Mouse (Mus musculus): ENCODE measurements around the gene Fam234b. TPM values are rescaled to one million over a fixed set of nuclear protein-coding genes. Genes with fewer than 3 reads are reported as not detected.

Gene Fam234b
- polyA plus RNA-seq (2012; ENCODE audit: low replicate concordance), result 9.9 and 13.6 TPM in 2 replicates

GRCm38 (mm10) chr6:135197921-135198532 lies at the start of gene Fam234b, which contains the start of gene Hebp1:
Gene Fam234b, plus strand, starts transcription at chr6:135197977.
Gene Hebp1, minus strand, starts transcription at chr6:135198022.

DNA sequence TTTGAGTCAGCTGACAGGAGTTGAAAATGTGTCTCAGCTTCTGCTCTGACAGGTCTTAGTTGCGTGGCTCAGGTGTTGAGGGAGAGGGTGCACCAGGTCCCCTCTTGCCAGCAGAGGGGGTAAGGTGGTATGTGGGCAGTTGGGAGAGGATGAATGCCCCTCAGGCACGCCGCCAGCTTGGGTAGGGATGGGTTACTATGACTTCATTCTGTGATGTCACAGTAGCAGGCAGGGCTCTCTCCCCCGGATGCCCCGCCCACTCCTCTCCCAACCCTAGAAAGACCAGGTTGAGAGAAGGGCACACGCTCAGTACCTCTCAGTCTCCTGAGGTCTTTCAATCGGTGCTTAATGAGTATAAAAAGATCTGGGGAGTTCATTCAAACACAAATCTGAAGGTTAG lies 56.4 kb downstream of the Fam234b start, which contains the start of gene Gsg1:
Gsg1 (minus strand) TSS at position 199 of the 400 bp plus-strand sequence.

Other genes with a start within 250 kb of the Fam234b start
- gene Apold1, start 216.3 kb upstream of the Fam234b start, polyA plus RNA-seq (2012; ENCODE audit: low replicate concordance), result 0.44 and 0.59 TPM in 2 replicates
- gene Ddx47, start 186.4 kb upstream of the Fam234b start, polyA plus RNA-seq (2012; ENCODE audit: low replicate concordance), result 2.6 and 5.3 TPM in 2 replicates
- 0.16 TPM in 1 of 2 replicates, not detected in the other for gene Gprc5a, start 132.3 kb upstream of the Fam234b start, polyA plus RNA-seq (2012; ENCODE audit: low replicate concordance)
- not detected in 2 replicates for gene Gprc5d, start 79.7 kb upstream of the Fam234b start, polyA plus RNA-seq (2012; ENCODE audit: low replicate concordance)
- 6.6 and 13.1 TPM in 2 replicates for gene Hebp1, start within 50 bp of the Fam234b start, polyA plus RNA-seq (2012; ENCODE audit: low replicate concordance)
- not detected in 2 replicates for gene Gsg1, start 56.4 kb downstream of the Fam234b start, polyA plus RNA-seq (2012; ENCODE audit: low replicate concordance)
- gene Pbp2, start 112.4 kb downstream of the Fam234b start, polyA plus RNA-seq (2012; ENCODE audit: low replicate concordance), result not detected in 2 replicates
- 0.23 and 0.77 TPM in 2 replicates for gene Emp1, start 164.6 kb downstream of the Fam234b start, polyA plus RNA-seq (2012; ENCODE audit: low replicate concordance)